Mouse (Mus musculus): ENCODE data around the gene Cyp2s1.
A peak's percentile ranks its signal among the peaks of the same experiment; 100 is the strongest.

Gene Cyp2s1

GRCm38 (mm10) chr7:25816241-25816919 lies at the start of gene Cyp2s1:
Cyp2s1 (minus strand) TSS chr7:25816913.
- DNase-seq (ENCODE audit: low spot score in 2 of 2) = no peak

- DNase-seq (ENCODE audit: low spot score in 2 of 2) = no peak
Observed at GRCm38 (mm10) chr7:25864861-25865260, 48.1 kb upstream of the Cyp2s1 start.

- DNase-seq (ENCODE audit: low spot score in 2 of 2) = no peak
Observed at GRCm38 (mm10) chr7:25863756-25864155, 47.0 kb upstream of the Cyp2s1 start.

GRCm38 (mm10) chr7:25862365-25862764 lies 45.7 kb upstream of the Cyp2s1 start:
- DNase-seq (ENCODE audit: low spot score in 2 of 2) = no peak

GRCm38 (mm10) chr7:25859962-25860870 lies 43.5 kb upstream of the Cyp2s1 start:
- no peak for DNase-seq (ENCODE audit: low spot score in 2 of 2)

- peak; percentile 39 to 75 for DNase-seq (ENCODE audit: low spot score in 2 of 2)
Observed at GRCm38 (mm10) chr7:25855082-25855481, 38.4 kb upstream of the Cyp2s1 start.

GRCm38 (mm10) chr7:25848444-25848812 lies 31.7 kb upstream of the Cyp2s1 start:
- no peak for DNase-seq (ENCODE audit: low spot score in 2 of 2)

- peak; percentile 68 to 88 for DNase-seq (ENCODE audit: low spot score in 2 of 2)
Observed at GRCm38 (mm10) chr7:25847722-25848443, 31.2 kb upstream of the Cyp2s1 start.

GRCm38 (mm10) chr7:25844885-25845284 lies 28.2 kb upstream of the Cyp2s1 start:
- DNase-seq (ENCODE audit: low spot score in 2 of 2) = no peak

GRCm38 (mm10) chr7:25844423-25844822 lies 27.7 kb upstream of the Cyp2s1 start:
- DNase-seq (ENCODE audit: low spot score in 2 of 2) = no peak

GRCm38 (mm10) chr7:25843492-25843891 lies 26.8 kb upstream of the Cyp2s1 start:
- DNase-seq (ENCODE audit: low spot score in 2 of 2) = no peak

GRCm38 (mm10) chr7:25840908-25841307 lies 24.2 kb upstream of the Cyp2s1 start:
- no peak for DNase-seq (ENCODE audit: low spot score in 2 of 2)

- no peak for DNase-seq (ENCODE audit: low spot score in 2 of 2)
Observed at GRCm38 (mm10) chr7:25835188-25835891, 18.6 kb upstream of the Cyp2s1 start.

- DNase-seq (ENCODE audit: low spot score in 2 of 2) = no peak
Observed at GRCm38 (mm10) chr7:25831557-25832530, 15.1 kb upstream of the Cyp2s1 start.

GRCm38 (mm10) chr7:25830251-25830650 lies 13.5 kb upstream of the Cyp2s1 start:
- no peak for DNase-seq (ENCODE audit: low spot score in 2 of 2)

GRCm38 (mm10) chr7:25827199-25827598 lies 10.5 kb upstream of the Cyp2s1 start:
- DNase-seq (ENCODE audit: low spot score in 2 of 2) = no peak

- DNase-seq (ENCODE audit: low spot score in 2 of 2) = no peak
Observed at GRCm38 (mm10) chr7:25826029-25826428, 9.3 kb upstream of the Cyp2s1 start.

GRCm38 (mm10) chr7:25825043-25825442 lies 8.3 kb upstream of the Cyp2s1 start:
- no peak for DNase-seq (ENCODE audit: low spot score in 2 of 2)

GRCm38 (mm10) chr7:25815571-25815970 lies 1.1 kb downstream of the Cyp2s1 start:
- DNase-seq (ENCODE audit: low spot score in 2 of 2) = no peak

- DNase-seq (ENCODE audit: low spot score in 2 of 2) = no peak
Observed at GRCm38 (mm10) chr7:25814711-25815110, 2.0 kb downstream of the Cyp2s1 start.
